Mouse (Mus musculus) layer of hippocampus, postnatal 14 days (tissue): ENCODE results near the gene Spink2. TPM values are rescaled to one million over a fixed set of nuclear protein-coding genes. Genes with fewer than 3 reads are reported as not detected.
A peak's percentile ranks its signal among the peaks of the same experiment; 100 is the strongest.
"Not testable (repeated sequence)": the region's sequence is repeated elsewhere in the genome, so short reads cannot be mapped to it uniquely, and the experiment has no call there.

ENCODE experiments used
- DNase-seq, 2 experiments: peaks; one replicate each; pipeline ENCODE4 v3.0.0; 2021 to 2022; ENCODE audit warnings: low spot score in 2 of 2, mixed read lengths in 1 of 2
- total RNA-seq, 2 experiments: library from RNA; stranded (reverse); gene quantifications; 2 replicates each; pipeline ENCODE4 v1.2.3; 2021

Gene Spink2
- total RNA-seq, 2 experiments from 2014 or later, result not detected

- DNase-seq, result no peak
These were observed 10.6 kb downstream of the Spink2 start for GRCm38 (mm10) chr5:77200695-77201094.

DNA sequence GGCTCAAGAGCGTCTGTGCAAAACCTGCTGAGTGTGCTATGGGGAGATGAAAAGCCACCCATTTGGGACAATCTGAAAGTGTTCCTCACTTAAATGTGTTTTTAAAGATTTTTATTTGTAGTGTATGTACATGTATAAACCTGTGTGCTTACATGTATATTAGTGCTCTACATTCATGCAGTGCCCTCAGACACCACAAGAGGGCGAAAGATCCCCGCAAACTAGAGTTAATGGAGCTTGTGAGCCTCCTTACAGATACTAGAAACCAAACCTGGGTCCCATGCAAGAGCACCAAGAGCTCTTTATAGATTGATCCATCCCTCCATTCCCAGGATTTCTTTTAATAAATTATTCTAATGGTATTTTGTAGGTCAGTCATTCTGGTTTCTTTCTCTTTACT is 17.3 kb downstream of the Spink2 start:
- DNase-seq, result peak in 1 of 2 experiments; percentile 14

DNA sequence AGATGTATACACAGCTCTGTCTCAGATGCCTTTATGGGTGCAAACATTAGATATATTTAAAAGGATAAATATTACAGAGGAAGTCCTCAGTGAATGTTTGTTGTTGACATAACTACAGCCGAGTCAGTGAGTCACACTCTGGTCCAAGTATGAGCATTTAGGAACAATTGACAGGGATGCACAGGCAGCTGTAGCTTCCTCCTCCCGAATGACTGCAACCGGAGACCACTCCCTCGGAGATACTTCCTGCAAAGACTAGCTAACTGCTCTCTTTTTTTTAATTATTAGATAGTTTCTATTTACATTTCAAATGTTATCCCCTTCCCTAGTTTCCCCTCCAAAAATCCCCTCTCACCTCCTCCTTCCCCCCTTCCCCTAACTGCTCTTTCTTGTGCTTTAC is 18.0 kb downstream of the Spink2 start:
- no peak for DNase-seq

GRCm38 (mm10) chr5:77191631-77192030 is 19.6 kb downstream of the Spink2 start:
- no peak for DNase-seq

DNA sequence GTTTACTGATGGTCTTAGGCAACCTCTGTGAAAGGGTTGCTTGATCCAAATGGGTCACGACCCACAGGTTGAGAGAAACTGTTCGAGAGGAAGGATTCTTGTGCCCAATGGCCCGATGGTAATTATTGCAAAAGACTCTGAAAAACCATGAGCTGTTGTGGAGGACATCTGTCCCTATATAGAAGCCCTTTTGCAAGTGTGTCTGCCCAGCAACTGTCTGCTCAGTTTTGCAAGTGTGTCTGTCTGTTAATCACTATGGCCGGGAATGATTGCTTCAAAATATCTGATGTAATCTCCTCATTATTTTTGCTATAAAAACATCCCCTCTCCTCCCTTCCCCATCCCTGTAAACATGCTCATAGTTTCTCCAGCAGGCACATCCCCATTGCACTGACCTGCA is 20.2 kb downstream of the Spink2 start:
- DNase-seq, result no peak

DNA sequence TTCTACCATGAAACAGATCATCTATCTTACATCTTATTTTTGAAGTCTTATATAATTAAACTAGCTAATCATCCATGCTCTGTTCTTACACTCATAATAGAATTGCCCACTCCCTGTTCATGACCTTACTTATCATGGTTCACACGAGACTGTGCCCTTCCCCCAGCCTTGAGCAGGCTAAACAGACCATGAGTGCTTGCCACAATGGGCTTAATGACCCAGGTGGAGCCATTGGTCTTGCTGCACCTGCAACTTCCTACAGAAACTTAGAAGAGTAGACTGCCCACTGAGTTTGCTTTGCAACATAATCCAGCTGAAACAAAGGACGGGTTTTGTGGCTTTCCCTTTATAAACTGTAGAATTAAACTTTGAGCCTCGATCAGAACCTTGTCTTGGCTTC is 22.5 kb downstream of the Spink2 start:
- DNase-seq, result no peak

- no peak for DNase-seq
These were observed 25.9 kb downstream of the Spink2 start for GRCm38 (mm10) chr5:77185351-77185750.

- not testable (repeated sequence) for DNase-seq
These were observed 27.4 kb downstream of the Spink2 start for GRCm38 (mm10) chr5:77183876-77184275.

DNA sequence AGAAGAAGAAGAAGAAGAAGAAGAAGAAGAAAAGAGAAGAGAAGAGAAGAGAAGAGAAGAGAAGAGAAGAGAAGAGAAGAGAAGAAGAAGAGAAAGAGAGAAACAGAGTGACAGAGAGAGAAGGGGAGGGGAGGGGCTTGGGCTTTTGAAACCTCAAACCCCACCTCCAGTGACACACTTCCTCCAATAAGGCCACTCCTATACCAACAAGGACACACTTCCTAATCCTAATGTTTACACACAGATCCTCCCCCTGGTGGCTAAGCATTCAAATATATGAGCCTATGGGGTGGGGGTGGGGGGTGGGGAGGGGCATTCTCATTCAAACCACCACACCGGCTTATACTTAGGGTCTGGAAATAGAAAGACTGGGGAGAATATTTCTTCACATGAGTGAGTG is 27.9 kb downstream of the Spink2 start:
- no peak for DNase-seq

DNA sequence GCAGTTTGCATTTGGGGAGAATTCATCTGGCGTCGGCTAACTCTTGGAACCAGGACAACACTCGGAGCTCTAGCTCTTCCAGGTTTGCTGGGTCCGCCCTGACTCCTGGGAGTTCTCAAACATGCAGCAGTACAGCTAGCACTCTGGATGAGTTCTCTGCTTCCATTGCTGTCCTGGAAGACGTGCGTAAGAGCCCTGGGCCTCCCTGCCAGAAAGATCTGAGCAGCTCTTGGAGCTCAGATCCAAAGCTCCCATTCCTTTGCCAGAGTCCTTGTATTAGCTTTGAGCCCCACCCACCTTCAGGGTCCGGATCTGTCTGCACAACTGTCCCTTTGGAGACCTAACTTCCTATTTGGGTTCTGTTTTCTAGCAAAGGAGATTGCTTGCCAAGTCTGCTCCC is 29.8 kb downstream of the Spink2 start:
- no peak for DNase-seq

GRCm38 (mm10) chr5:77178976-77179375 is 32.3 kb downstream of the Spink2 start:
- no peak for DNase-seq

DNA sequence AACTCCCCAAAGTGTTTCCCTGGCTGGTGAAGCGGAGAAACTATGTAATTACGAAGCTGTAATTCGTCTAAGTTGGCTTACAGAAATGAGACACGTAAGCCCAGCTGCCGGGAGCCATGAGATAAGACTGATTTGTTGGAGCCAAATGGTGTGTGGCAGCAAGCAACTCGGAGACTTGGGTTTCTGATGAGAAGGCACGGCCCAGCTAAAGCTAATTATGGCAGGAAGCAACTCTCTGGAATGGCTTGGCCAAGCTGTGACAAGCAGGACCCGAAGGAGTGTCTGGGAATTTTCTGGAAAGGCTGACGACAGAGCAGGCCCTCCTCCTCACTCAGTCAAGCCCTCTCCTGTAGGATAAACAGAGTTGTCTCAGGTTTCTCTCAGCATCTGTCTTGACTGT is 33.3 kb downstream of the Spink2 start:
- DNase-seq, result no peak

DNA sequence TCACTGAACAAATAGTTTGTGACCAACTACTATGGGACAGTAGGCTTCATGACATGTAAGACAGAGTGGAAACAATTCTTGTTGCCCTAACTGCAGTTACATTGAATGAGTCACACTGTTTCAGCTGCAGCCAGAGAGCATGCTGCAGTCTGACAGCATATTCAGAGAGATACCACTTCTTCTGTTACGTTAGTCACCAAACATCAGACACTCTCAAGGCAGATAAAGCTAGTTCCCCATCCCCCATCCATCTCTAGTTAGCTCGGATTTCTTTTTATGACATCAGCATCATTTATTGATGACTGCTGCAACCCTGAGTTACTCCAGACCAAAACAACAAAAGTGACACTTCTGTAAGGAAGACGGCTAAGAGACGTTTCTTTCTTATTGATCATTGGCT is 36.5 kb downstream of the Spink2 start:
- no peak for DNase-seq

DNA sequence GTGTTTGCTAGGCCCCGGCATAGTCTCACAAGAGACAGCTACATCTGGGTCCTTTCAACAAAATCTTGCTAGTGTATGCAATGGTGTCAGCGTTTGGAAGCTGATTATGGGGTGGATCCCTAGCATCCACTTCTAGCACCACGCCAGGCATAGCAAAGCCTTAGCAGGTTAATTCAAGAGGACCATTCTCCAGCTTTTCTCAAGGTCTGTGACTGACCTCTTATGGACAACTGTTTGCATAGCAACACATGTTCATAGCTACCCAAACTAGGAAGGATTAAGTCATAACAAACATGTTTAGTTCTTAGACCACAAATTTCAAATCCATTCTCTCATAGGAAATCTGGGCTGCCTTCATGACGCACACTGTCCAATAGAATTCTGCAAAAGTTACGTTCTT is 40.7 kb downstream of the Spink2 start:
- peak in 1 of 2 experiments; percentile 57 for DNase-seq

DNA sequence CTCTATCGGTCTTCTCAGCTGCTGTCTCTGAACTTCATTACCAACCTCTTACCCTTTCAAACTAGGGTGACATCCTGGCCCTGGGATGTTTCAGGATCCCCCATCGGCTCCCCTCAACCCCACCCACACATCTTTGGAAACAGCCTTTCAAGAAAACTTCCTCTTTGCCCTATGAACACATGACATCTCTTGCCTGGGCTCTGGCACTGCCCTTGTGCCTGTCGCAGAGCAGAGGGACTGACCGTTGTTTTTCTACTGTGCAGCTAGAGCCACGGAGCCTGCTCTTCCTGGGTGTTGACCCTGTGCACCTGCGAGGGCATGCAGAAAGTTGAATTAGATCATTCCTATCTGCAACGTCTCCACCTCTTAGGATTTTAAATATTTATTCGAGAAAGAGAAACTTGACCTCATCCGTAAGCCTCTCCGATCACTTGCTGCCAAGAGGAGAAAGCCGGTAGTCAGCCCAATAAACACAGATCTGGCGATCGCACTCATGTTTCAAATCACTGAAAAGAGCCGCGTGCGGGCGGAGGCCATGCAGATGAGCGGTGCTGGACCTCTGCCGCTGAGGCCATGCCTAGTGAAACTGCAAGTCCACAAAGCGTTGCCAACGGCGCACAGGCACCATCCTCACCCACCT is 43.8 kb downstream of the Spink2 start:
- DNase-seq, result no peak

- DNase-seq, result no peak
These were observed 45.3 kb downstream of the Spink2 start for GRCm38 (mm10) chr5:77165703-77166625.

DNA sequence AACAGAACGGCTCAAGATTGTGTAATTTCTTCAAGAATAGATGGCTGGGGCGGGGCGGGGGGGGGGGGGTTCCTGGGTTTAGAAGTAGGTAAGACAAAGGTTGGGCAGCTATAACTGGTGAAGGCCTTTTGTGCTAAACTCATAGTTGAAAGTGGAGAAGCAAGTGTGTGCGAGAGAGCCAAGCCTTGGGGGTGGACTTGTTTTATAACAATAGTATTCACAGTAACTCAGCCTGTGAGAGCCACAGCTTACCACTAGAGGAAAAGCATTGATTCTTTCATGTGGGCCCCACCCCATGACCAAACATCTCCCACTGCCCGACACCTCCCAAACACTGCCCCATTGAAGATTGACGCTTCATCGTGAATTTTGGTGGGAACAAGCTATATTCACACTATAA is 47.7 kb downstream of the Spink2 start:
- no peak for DNase-seq

GRCm38 (mm10) chr5:77162566-77162965 is 48.7 kb downstream of the Spink2 start:
- DNase-seq, result no peak

- DNase-seq, result no peak
These were observed 53.3 kb downstream of the Spink2 start for GRCm38 (mm10) chr5:77157777-77158540.

DNA sequence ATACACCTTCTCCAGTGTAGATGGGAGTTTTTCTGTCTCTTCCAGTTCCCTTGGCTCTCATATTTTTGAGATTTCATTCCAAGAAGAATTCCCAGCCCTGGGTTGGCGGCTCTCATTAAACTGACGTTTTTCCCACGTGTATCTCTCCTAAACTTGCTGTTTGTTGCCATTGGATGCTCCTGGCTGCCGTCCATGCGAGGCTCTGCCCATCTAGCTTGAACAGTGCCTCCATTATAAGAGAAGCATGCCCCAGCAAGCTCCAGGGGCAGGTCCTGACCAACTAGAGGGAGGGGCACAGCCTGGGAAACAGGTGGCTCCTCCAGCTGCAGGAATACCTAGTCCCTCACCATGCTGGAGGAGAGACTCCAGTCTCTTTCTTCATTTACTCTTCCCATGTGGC is 54.3 kb downstream of the Spink2 start:
- DNase-seq, result no peak

GRCm38 (mm10) chr5:77155526-77155925 is 55.7 kb downstream of the Spink2 start:
- no peak for DNase-seq
